Mouse (Mus musculus) liver, embryonic 11.5 days (tissue): ENCODE results near the gene Cdh4. TPM values are rescaled to one million over a fixed set of nuclear protein-coding genes. Genes with fewer than 3 reads are reported as not detected.

Experiments
- ATAC-seq: fragments of 200-750 bp; cut with Nextera tagmentation; replicated peaks from 2 replicates; pipeline ENCODE4 v1.8.0; 2017; ENCODE audit warnings: moderate number of reproducible peaks, mild to moderate bottlenecking, moderate TSS enrichment, moderate library complexity; ENCODE audit not compliant: low FRiP score
- DNase-seq: peaks from one replicate; pipeline ENCODE4 v3.0.0-alpha.2; 2017; ENCODE audit warnings: low spot score
- H3K27ac ChIP-seq: fragments of 300-500 bp; sonication (generic); 2 replicates; pipeline ENCODE4 v1.5.1; 2014; ENCODE audit warnings: mild to moderate bottlenecking, low read depth, low read length, control low read depth
- H3K27me3 ChIP-seq: fragments of 300-500 bp; sonication (generic); replicated peaks from 2 replicates; pipeline ENCODE4 v1.6.1; 2014; ENCODE audit warnings: low read length, mixed read lengths; ENCODE audit not compliant: control insufficient read depth, insufficient read depth
- H3K36me3 ChIP-seq: fragments of 300-500 bp; sonication (generic); 2 replicates; pipeline ENCODE4 v1.6.1; 2014; ENCODE audit warnings: mild to moderate bottlenecking, low read length, moderate library complexity, mixed read lengths; ENCODE audit not compliant: control insufficient read depth, insufficient read depth
- H3K4me1 ChIP-seq: fragments of 300-500 bp; sonication (generic); replicated peaks from 2 replicates; pipeline ENCODE4 v1.6.1; 2014; ENCODE audit warnings: low read length, mixed read lengths; ENCODE audit not compliant: control insufficient read depth, insufficient read depth
- H3K4me2 ChIP-seq: fragments of 300-500 bp; sonication (generic); 2 replicates; pipeline ENCODE4 v1.6.1; 2014; ENCODE audit warnings: mild to moderate bottlenecking, control low read depth, moderate library complexity
- H3K4me3 ChIP-seq: fragments of 300-500 bp; sonication (generic); 2 replicates; pipeline ENCODE4 v1.5.1; 2014; ENCODE audit warnings: low read depth, low read length, control low read depth
- H3K9ac ChIP-seq: fragments of 300-500 bp; sonication (generic); 2 replicates; pipeline ENCODE4 v1.6.1; 2014; ENCODE audit warnings: low read depth, low read length, control low read depth
- H3K9me3 ChIP-seq: fragments of 300-500 bp; sonication (generic); 2 replicates; pipeline ENCODE4 v1.6.1; 2016; ENCODE audit warnings: low read length, inconsistent platforms, mixed read lengths; ENCODE audit not compliant: control insufficient read depth
- WGBS: fragments of 180-500 bp; shearing (Covaris S2); extraction: QIAGEN DNeasy Blood & Tissue Kit; methylation state at CpG from one replicate; pipeline ENCODE4 v1.1.7; 2014; 5-methylcytosine and 5-hydroxymethylcytosine counted together
- polyA plus RNA-seq: library from polyadenylated mRNA; unstranded; fragments of >200 nt; fragmentation: Nextera tagmentation; extraction: Ambion mirVana; gene quantifications from 2 replicates; pipeline ENCODE4 v1.2.1, GENCODE M21; 2014

The Cdh4 gene
- polyA plus RNA-seq, 1 experiment from 2014 or later, result 0.51 TPM

DNA sequence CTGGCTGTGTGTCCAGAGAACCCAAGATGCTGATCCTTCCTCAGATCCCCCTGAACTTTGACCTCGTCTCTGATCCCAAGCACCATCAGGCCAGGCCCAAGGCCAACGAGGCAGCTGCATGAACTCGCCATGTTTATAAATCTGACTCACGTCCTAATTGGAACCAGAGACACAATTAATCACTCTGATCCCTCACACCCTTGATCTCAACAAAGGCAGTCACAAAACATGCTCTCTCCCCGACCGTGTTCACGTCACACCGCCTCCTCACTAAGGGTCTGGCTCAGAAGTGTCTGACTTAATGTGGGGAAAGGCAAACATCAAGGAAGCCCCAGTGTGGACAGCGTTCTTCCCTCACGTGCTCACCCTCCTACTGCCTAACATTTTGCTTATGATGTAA, 188.5 kb downstream of the Cdh4 start:
- no peak for DNase-seq
- ATAC-seq, result no peak; the same call in 1 of the 2 replicates
- Histone ChIP-seq H3K27me3 (no peaks in the 10 kb centered on the region), H3K4me1 (no peaks in the 10 kb centered on the region), H3K27ac (no peak overlapping the region), H3K36me3 (no peaks in the 10 kb centered on the region), H3K9ac (no peak overlapping the region), H3K4me3 (no peak overlapping the region), H3K4me2 (no peak overlapping the region), H3K9me3 (no peaks in the 10 kb centered on the region)
- 63% methylated on average over 10 of the region's 10 CpGs for WGBS

DNA sequence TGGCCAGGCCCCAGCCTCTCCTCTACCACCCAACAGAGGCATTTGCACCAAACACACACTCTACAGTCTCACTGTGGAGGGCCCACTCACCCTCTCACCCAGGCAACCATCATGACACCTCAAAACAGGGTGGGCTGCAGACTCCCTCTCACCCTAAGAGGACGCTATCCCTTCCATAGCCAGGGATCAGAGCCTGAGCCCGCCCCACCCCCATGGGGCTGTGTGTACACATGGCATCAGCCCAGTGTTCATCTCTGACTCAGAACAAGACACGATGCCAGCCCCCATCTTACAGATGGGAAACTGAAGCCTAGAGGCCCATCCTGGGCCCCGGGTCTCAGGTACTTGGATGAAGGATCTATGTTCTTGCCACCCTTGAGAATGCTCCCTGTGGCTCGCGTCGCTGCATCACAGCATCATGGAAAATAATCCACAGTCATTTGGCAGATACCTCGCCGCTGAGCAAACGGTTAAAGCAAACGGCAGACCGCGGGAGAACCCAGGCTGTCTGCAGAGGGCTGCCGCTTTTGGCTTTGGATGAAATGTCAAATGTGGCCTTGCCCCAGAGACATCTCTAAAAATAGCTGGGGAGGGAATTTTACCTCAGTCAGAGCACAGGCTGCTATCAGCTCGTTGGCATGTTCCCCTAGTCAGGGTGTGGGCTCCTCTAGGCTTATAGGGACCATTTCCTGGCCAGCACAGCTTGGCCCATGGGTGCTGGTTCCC, 198.5 kb downstream of the Cdh4 start:
- no peaks in the 10 kb centered on the region for H3K36me3 ChIP-seq
- H3K9ac ChIP-seq, result no peak overlapping the region
- H3K9me3 ChIP-seq, result no peaks in the 10 kb centered on the region
- DNase-seq (no peak), ATAC-seq (no peak)
- no peak overlapping the region for H3K4me2 ChIP-seq
- 77% methylated on average over 15 of the region's 15 CpGs for WGBS
- H3K4me1 ChIP-seq, result no peaks in the 10 kb centered on the region
- H3K4me3 ChIP-seq, result no peak overlapping the region
- no peak overlapping the region for H3K27ac ChIP-seq
- H3K27me3 ChIP-seq, result no peaks in the 10 kb centered on the region

DNA sequence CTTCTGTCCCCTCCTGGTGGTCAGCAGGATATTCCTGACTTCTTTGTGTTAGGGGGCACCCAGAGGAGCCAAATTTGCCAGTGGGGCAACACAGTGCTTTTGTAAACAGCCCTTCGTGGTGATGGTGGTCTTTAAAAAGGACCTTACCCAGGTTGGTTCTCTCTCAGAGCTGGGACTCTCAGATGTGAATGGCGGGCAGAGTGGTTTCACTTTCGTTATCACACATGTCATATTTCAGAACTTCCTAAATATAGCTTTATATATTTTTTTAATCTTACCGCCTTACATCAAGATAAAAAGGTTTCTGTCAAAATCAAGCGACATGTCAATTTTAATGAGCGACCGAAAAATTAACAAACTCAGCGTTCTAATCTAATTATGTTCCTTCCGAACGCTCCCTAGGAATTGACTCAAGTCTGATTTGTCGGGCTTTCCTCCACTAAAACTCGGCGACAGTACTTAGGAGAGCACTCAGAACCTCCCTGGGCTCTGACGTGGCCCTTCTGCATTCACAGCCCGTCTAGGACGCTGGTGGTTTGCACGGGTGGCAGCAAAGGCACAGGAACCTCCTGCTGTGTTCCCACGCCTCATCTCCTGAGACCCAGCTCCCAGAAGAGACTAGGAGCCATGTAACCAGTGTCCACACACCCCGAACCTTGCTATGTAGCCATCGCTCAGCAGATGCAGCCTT, 206.5 kb downstream of the Cdh4 start:
- WGBS, result 83% methylated on average over 20 of the region's 20 CpGs
- no peaks in the 10 kb centered on the region for H3K27me3 ChIP-seq
- ATAC-seq, result no peak
- no peaks in the 10 kb centered on the region for H3K36me3 ChIP-seq
- no peak overlapping the region for H3K4me2 ChIP-seq
- H3K9ac ChIP-seq, result no peak overlapping the region
- H3K4me3 ChIP-seq, result no peak overlapping the region
- no peak for DNase-seq
- H3K9me3 ChIP-seq, result no peaks in the 10 kb centered on the region
- H3K27ac ChIP-seq, result no peak overlapping the region
- H3K4me1 ChIP-seq, result no peaks in the 10 kb centered on the region

DNA sequence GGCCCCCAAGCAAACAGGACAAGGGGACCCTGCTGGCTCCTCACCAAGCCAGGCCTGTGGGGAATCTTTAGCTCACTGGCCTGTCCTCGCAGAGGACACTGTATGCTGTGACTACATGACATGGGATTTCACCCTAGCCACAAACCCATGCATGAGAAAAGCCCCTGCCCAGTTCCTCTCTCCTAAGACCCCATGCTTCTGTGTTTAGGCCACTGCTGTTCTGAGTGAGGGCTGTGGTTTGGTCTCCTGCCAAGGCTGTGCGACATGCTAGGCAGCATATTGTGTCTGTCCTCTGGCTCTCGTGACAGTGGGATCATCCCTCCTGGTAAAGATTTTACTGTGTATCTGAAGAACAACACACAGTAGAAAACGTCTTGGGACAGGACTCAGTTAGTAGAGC, 207.1 kb downstream of the Cdh4 start:
- Histone ChIP-seq H3K9ac (no peak overlapping the region), H3K27ac (no peak overlapping the region), H3K4me3 (no peak overlapping the region), H3K36me3 (no peaks in the 10 kb centered on the region), H3K4me2 (no peak overlapping the region), H3K9me3 (no peaks in the 10 kb centered on the region), H3K27me3 (no peaks in the 10 kb centered on the region), H3K4me1 (no peaks in the 10 kb centered on the region)
- ATAC-seq (no peak), DNase-seq (no peak)
- whole genome bisulfite sequencing, result 60% methylated on average over 4 of the region's 4 CpGs

GRCm38 (mm10) chr2:179650168-179650567, 207.9 kb downstream of the Cdh4 start:
- no peak overlapping the region for H3K4me2 ChIP-seq
- no peaks in the 10 kb centered on the region for H3K27me3 ChIP-seq
- no peak overlapping the region for H3K27ac ChIP-seq
- H3K9me3 ChIP-seq, result no peaks in the 10 kb centered on the region
- no peaks in the 10 kb centered on the region for H3K4me1 ChIP-seq
- no peak for DNase-seq
- H3K4me3 ChIP-seq, result no peak overlapping the region
- no peaks in the 10 kb centered on the region for H3K36me3 ChIP-seq
- no peak for ATAC-seq
- 80% methylated on average over 9 of the region's 9 CpGs for WGBS
- no peak overlapping the region for H3K9ac ChIP-seq

DNA sequence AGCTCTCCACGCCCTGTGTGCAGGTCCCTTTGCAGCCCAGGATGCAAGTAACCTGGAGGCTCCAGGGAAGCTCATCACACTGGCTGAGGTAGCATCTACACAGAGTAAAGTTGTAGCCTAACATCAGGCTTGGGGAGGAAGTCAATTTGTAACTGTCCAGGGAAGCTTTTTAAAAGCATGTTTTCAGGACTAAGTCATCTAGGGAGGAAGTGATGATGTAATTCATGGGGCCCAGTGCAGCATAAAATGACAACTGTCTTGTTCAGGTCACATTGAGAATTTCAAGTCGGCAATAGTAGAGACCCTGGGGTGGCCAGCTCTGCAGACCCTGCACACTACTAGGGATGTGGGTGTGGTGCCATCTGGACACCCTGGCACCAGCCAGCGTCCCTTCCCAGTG, 213.3 kb downstream of the Cdh4 start:
- WGBS, result 69% methylated on average over 3 of the region's 3 CpGs
- Histone ChIP-seq H3K36me3 (no peaks in the 10 kb centered on the region), H3K27me3 (no peaks in the 10 kb centered on the region), H3K4me2 (no peak overlapping the region), H3K9me3 (no peaks in the 10 kb centered on the region), H3K4me3 (no peak overlapping the region), H3K9ac (no peak overlapping the region), H3K27ac (no peak overlapping the region), H3K4me1 (no peaks in the 10 kb centered on the region)
- ATAC-seq, result no peak
- no peak for DNase-seq

DNA sequence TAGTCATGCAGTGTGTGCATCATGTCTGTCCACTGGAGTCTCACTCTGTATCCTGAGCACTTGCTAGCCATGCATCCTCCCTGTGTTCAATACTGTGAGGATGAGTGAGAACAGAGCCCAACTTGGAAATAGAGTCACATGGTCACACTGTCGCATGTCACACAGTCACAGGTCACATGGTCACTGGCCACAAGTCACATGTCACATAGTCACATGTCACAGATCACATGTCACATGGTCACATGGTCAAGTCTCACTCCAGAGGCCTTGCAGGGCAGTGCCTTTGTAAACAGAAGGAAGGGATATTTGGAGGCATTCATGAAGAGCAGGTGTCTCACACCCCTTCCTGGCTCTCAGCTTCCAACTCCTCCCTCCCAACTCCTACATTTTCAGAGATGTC, 217.0 kb downstream of the Cdh4 start:
- Histone ChIP-seq H3K27ac (no peak overlapping the region), H3K4me2 (no peak overlapping the region), H3K4me3 (no peak overlapping the region), H3K9me3 (no peaks in the 10 kb centered on the region), H3K27me3 (peaks cover 2% of the 10 kb centered on the region; the same call in 1 of the 2 replicates), H3K9ac (no peak overlapping the region), H3K36me3 (no peaks in the 10 kb centered on the region), H3K4me1 (0 out of 2 replicates have a peak, but pooled peaks cover 2% of the 10 kb centered on the region)
- WGBS, result 92% methylated on average over 1 of the region's 1 CpGs
- ATAC-seq (no peak), DNase-seq (no peak)

- Histone ChIP-seq H3K4me2 (peak overlapping the region; percentile 53), H3K27me3 (peaks cover 2% of the 10 kb centered on the region; the same call in 1 of the 2 replicates), H3K4me1 (0 out of 2 replicates have a peak, but pooled peaks cover 2% of the 10 kb centered on the region), H3K4me3 (0 out of 2 replicates have a peak overlapping the region, but pooled peaks have one; percentile 0), H3K36me3 (no peaks in the 10 kb centered on the region), H3K27ac (no peak overlapping the region), H3K9me3 (no peaks in the 10 kb centered on the region), H3K9ac (no peak overlapping the region)
- peak; percentile 28; the same call in 1 of the 2 replicates for ATAC-seq
- 5% methylated on average over 20 of the region's 20 CpGs for whole genome bisulfite sequencing
- DNase-seq, result no peak
These were observed 219.9 kb downstream of the Cdh4 start for GRCm38 (mm10) chr2:179661998-179662714.
